Mouse (Mus musculus) midbrain, embryonic 14.5 days (tissue): ENCODE results near the gene Optc. TPM values are rescaled to one million over a fixed set of nuclear protein-coding genes. Genes with fewer than 3 reads are reported as not detected.

Experiments
- ATAC-seq: fragments of 200-750 bp; cut with Nextera tagmentation; 2 replicates; pipeline ENCODE4 v1.8.0; 2017; ENCODE audit warnings: moderate number of reproducible peaks, moderate library complexity; ENCODE audit not compliant: low FRiP score, low TSS enrichment
- DNase-seq: peaks from one replicate; pipeline ENCODE4 v3.0.0-alpha.2; 2015
- H3K27ac ChIP-seq: fragments of 300-500 bp; sonication (generic); replicated peaks from 2 replicates; pipeline ENCODE4 v1.5.1; 2014; ENCODE audit warnings: mild to moderate bottlenecking, low read depth, low read length, moderate library complexity
- H3K27me3 ChIP-seq: fragments of 300-500 bp; sonication (generic); 2 replicates; pipeline ENCODE4 v1.6.1; 2014; ENCODE audit warnings: low read length, control low read depth, mixed read lengths; ENCODE audit not compliant: control insufficient read depth, insufficient read depth
- H3K36me3 ChIP-seq: fragments of 300-500 bp; sonication (generic); 2 replicates; pipeline ENCODE4 v1.6.1; 2014; ENCODE audit warnings: low read length, control low read depth; ENCODE audit not compliant: control insufficient read depth, insufficient read depth
- H3K4me1 ChIP-seq: fragments of 300-500 bp; sonication (generic); 2 replicates; pipeline ENCODE4 v1.6.1; 2014; ENCODE audit warnings: mild to moderate bottlenecking, antibody characterized with exemption, low read length, control low read depth; ENCODE audit not compliant: control insufficient read depth, insufficient read depth
- H3K4me2 ChIP-seq: fragments of 300-500 bp; sonication (generic); 2 replicates; pipeline ENCODE4 v1.6.1; 2014; ENCODE audit warnings: mild to moderate bottlenecking, low read length, moderate library complexity
- H3K4me3 ChIP-seq: fragments of 300-500 bp; sonication (generic); replicated peaks from 2 replicates; pipeline ENCODE4 v1.5.1; 2014; ENCODE audit warnings: low read depth, low read length
- H3K9ac ChIP-seq: fragments of 300-500 bp; sonication (generic); replicated peaks from 2 replicates; pipeline ENCODE4 v1.6.1; 2014; ENCODE audit warnings: mild to moderate bottlenecking, low read length, moderate library complexity
- H3K9me3 ChIP-seq: fragments of 300-500 bp; sonication (generic); 2 replicates; pipeline ENCODE4 v1.6.1; 2016; ENCODE audit warnings: low read length, control low read depth, mixed read lengths; ENCODE audit not compliant: control insufficient read depth
- WGBS: fragments of 180-500 bp; shearing (Covaris S2); extraction: QIAGEN DNeasy Blood & Tissue Kit; methylation state at CpG from one replicate; pipeline ENCODE4 v1.1.7; 2014; 5-methylcytosine and 5-hydroxymethylcytosine counted together
- polyA plus RNA-seq: library from polyadenylated mRNA; unstranded; fragments of >200 nt; fragmentation: Nextera tagmentation; extraction: Ambion mirVana; gene quantifications from 2 replicates; pipeline ENCODE4 v1.2.1, GENCODE M21; 2014

Gene Optc
- 3.5 and 4.5 TPM in 2 replicates for polyA plus RNA-seq

DNA sequence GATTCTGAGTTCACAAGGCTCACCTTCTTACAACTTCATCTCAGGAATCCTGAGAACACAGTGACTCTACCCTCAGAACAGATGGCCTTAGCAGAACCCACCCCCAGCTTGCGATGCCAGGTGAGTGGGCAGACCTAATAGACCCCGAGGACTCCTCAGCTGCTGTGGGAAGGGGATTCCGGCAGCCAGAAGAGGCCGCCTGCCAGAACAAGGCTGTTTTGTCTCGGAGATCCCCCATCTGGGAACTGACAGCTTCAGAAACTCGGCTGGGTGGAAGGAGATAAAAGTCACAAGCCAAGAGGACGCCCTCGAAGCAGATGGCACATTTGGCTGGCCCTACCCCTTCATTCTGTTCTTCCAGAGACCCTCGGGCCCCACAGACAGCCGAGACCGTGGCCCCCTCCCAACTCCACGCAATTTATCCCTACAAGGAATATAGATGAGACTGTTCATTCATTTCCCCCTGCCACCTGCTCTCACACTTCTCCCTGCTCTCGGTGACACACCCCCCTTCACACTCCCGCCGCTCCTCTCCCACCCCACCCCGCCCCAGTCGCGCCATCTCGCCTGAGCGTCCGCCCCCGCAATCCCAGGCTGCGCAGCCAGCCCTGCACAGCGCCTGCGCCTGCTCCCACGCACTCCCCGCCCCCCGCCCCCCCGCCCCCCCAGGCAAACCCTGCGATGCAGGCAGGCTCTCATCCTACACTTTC lies at the start of gene Optc:
Gene Optc, minus strand, starts transcription at position 51 of the 710 bp plus-strand sequence.
- no peaks in the 10 kb centered on the region for H3K9me3 ChIP-seq
- H3K27me3 ChIP-seq = no peaks in the 10 kb centered on the region
- WGBS = under 1% methylated on average over 30 of the region's 30 CpGs
- H3K4me1 ChIP-seq = peaks cover 24% of the 10 kb centered on the region
- peak within 1 kb of the TSS; percentile 41 for H3K4me3 ChIP-seq
- peak; percentile 82 for DNase-seq
- H3K36me3 ChIP-seq = no peaks in the 10 kb centered on the region
- peak within 1 kb of the TSS; percentile 57 for H3K9ac ChIP-seq
- H3K4me2 ChIP-seq = peak within 1 kb of the TSS; percentile 78
- peak; percentile 82 for ATAC-seq
- H3K27ac ChIP-seq = peak within 1 kb of the TSS; percentile 77

DNA sequence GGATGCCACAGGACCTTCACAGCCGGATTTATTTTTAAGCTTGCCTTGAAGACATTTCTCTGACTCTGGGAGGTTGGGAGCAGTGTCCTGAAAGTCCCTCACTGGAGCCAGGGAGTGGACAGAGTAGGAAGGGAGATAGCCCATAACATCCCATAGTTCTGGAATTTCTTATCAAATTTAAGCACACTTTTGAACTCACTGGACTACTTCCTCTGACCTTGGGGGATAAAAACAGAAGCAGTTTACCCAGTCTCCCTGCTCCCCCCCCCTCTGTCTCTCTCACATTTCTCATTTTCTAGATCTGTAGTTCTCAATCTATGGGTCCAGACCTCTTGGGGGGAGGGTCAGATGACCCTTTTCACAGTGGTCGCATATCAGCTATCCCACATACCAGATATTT lies 46.2 kb upstream of the Optc start:
- no peaks in the 10 kb centered on the region for H3K9me3 ChIP-seq
- no peaks in the 10 kb centered on the region for H3K36me3 ChIP-seq
- no peaks in the 10 kb centered on the region for H3K27me3 ChIP-seq
- ATAC-seq = no peak
- no peak overlapping the region for H3K27ac ChIP-seq
- H3K9ac ChIP-seq = no peak overlapping the region
- DNase-seq = no peak
- WGBS = 69% methylated on average over 2 of the region's 2 CpGs
- H3K4me3 ChIP-seq = no peak overlapping the region
- H3K4me1 ChIP-seq = no peaks in the 10 kb centered on the region
- H3K4me2 ChIP-seq = no peak overlapping the region

DNA sequence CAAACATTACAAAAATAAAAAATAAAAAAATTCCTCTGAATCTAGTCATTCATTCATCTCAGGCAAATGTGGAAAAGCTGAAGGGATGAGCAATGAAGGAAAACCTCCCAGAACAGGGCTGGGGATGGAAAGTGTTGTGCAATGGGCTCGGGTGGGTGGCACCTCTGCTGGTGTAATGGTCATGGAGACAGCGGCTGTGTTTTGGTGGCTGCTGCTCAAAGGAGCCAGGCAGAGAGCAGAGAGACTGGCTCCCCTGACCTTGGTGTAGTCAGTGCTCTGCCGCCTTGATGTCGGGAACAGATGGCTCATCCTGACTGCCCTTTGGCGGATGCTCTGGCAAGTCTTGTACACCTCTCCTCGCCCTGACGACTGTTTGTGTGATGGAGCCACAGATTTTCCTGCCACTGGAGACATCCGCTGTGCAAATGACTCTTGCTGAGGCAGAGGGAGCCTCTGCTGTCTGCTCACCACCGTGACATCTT lies 45.5 kb upstream of the Optc start:
- ATAC-seq (no peak), DNase-seq (peak; percentile 47)
- no peak overlapping the region for H3K4me2 ChIP-seq
- no peak overlapping the region for H3K27ac ChIP-seq
- H3K36me3 ChIP-seq = no peaks in the 10 kb centered on the region
- no peak overlapping the region for H3K9ac ChIP-seq
- H3K4me1 ChIP-seq = no peaks in the 10 kb centered on the region
- no peaks in the 10 kb centered on the region for H3K9me3 ChIP-seq
- H3K27me3 ChIP-seq = no peaks in the 10 kb centered on the region
- no peak overlapping the region for H3K4me3 ChIP-seq
- 57% methylated on average over 9 of the region's 9 CpGs for WGBS

DNA sequence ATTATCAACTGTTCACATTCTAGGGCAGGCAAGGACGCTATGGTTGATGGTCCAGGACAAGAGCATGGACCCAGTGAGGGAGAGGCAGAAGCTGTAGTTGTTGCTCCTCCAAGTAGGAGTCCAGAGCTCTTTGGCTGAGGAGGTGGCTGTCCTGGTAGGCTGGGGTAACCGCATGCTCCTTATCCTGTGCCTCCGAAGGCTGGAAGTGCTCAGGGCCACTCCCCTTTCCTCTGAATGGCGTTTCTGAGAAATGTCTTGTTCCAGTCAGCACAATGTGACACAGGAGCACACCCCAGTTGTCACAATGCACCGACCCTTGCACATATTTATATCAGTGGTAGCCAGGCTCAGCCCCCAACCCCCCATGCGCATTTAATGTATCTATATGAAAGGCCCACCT lies 43.8 kb upstream of the Optc start:
- Histone ChIP-seq H3K27me3 (no peaks in the 10 kb centered on the region), H3K4me1 (no peaks in the 10 kb centered on the region), H3K9me3 (no peaks in the 10 kb centered on the region), H3K4me3 (no peak overlapping the region), H3K4me2 (no peak overlapping the region), H3K9ac (no peak overlapping the region), H3K27ac (no peak overlapping the region), H3K36me3 (no peaks in the 10 kb centered on the region)
- WGBS = 67% methylated on average over 6 of the region's 6 CpGs
- ATAC-seq (no peak), DNase-seq (no peak)

DNA sequence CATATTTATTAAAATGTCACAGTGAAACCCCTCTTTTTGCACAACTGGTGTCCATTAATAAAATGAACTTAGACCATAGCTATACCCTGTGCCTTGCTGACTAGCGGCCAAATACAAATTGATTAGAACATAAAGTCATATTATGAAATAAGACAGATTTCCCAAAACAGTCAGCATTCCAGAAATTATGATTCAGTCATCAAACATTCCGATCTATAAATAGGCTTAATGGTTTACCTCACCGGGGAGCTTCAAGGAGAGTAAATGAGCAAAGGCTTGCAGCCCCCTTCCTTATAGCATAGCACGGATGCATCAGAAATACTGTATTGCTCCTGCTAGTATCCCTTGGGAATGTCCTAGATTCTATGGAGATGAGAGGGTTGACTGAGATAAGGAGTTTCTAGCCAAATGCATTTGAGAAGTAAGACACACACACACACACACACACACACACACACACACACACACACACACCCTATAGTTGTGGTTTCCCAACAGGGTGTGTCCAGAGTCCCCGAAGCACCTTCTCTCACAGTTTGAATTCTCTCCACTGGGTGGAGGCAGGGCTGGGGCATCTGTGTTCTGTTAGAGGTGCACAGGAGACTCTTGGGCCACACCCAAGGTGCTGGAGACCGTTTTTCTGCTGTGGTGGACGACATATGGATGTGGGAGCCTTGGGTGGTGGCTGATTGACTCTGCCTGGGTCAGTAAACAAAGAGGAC lies 42.4 kb upstream of the Optc start:
- no peak for ATAC-seq
- no peak for DNase-seq
- H3K36me3 ChIP-seq = no peaks in the 10 kb centered on the region
- H3K27ac ChIP-seq = no peak overlapping the region
- no peak overlapping the region for H3K9ac ChIP-seq
- no peaks in the 10 kb centered on the region for H3K27me3 ChIP-seq
- no peak overlapping the region for H3K4me3 ChIP-seq
- no peak overlapping the region for H3K4me2 ChIP-seq
- WGBS = 86% methylated on average over 7 of the region's 7 CpGs
- no peaks in the 10 kb centered on the region for H3K4me1 ChIP-seq
- no peaks in the 10 kb centered on the region for H3K9me3 ChIP-seq

DNA sequence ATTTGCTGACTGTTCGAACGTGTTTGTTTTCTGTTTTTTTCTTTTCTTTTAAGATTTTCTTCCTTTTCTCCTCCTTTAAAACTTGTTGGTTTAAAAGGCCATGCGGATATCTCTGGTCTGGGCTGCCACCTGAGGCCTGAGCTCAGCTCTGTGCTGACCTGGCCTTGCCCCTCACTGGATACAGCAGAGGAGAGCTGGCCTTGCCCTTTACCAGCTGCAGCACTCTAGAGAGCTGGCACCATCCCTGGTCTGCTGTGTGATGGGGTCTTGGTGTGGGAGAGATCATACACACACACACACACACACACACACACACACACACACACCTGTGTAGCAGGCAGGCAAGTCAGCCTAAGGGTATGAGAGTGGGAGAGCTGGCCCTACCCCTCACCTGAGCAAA lies 37.3 kb upstream of the Optc start:
- Histone ChIP-seq H3K4me1 (no peaks in the 10 kb centered on the region), H3K36me3 (no peaks in the 10 kb centered on the region), H3K9me3 (no peaks in the 10 kb centered on the region), H3K4me2 (no peak overlapping the region), H3K4me3 (no peak overlapping the region), H3K9ac (no peak overlapping the region), H3K27me3 (no peaks in the 10 kb centered on the region), H3K27ac (no peak overlapping the region)
- DNase-seq (no peak), ATAC-seq (no peak)
- WGBS = 89% methylated on average over 3 of the region's 3 CpGs

DNA sequence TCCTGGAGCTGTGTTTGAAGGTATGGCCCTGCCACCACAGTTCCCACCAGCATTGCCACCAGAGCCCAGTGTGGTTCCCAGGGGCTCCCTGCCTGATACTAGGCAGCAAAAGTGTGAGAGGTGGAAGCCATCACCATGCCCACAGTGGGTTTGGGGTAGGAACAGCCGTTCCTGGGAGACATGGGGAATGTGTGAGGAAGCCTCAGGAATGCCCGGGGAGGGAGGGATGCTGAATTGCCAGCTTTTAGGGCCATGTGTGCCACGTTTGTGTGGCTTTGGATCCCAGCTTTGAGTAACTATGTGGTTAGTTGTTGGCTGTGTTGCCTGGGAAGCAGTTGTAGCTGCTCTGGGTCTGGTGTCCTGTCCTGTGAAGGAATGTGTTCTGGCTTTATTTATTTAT lies 34.1 kb upstream of the Optc start:
- H3K4me2 ChIP-seq = no peak overlapping the region
- H3K27me3 ChIP-seq = no peaks in the 10 kb centered on the region
- no peaks in the 10 kb centered on the region for H3K36me3 ChIP-seq
- H3K27ac ChIP-seq = no peak overlapping the region
- no peak overlapping the region for H3K9ac ChIP-seq
- H3K4me3 ChIP-seq = no peak overlapping the region
- ATAC-seq (no peak), DNase-seq (no peak)
- no peaks in the 10 kb centered on the region for H3K9me3 ChIP-seq
- 79% methylated on average over 3 of the region's 3 CpGs for WGBS
- no peaks in the 10 kb centered on the region for H3K4me1 ChIP-seq

DNA sequence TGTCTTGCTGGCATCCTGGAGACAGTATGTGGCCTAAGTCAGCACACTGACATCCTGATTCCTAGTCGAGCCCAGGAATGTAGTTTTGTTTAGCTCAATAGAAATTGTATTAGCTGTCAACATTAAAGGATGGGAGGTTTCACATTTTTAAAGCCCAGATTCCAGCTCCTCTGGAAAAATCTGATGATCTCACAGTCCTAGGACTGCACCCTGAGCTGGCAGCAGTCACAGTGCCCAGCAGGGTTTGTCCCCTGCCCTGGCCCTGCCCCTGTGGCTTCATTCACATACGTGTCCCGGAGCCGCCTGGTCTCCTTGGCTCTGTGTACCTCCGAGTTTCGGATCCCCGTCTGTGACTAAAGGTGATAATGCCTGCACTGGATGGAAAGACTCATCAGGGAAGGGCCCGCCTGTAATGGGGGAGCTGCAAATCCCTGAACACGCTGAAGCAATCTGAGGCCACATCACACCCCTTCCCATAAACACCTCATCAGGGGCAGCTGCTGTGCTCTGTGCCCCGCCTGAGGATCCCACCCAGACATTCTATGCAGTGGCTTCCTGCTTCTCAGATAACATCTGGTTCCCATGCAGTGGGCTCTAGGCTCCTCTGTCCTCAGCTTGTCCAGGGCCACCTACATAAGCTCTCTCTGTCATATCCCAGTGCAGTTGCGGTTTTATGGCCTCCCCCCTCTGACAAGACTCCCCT lies 33.5 kb upstream of the Optc start:
- 83% methylated on average over 11 of the region's 11 CpGs for WGBS
- Histone ChIP-seq H3K27ac (no peak overlapping the region), H3K27me3 (no peaks in the 10 kb centered on the region), H3K9me3 (no peaks in the 10 kb centered on the region), H3K4me1 (no peaks in the 10 kb centered on the region), H3K9ac (no peak overlapping the region), H3K36me3 (no peaks in the 10 kb centered on the region), H3K4me2 (no peak overlapping the region), H3K4me3 (no peak overlapping the region)
- DNase-seq (no peak), ATAC-seq (no peak)
